Mouse (Mus musculus) bone marrow macrophage, adult 2 months (primary cell): ENCODE measurements at regions not wholly inside any gene's neighbourhood (a gene's known extent, or its start where the extent isn't known, plus 50 kb on each side); places are given as distances from the start of the nearest gene placed in this dataset.

ENCODE experiments used
- CTCF ChIP-seq: IDR thresholded peaks from 2 replicates; pipeline ENCODE4 v1.5.1; 2012; ENCODE audit warnings: low read depth, mild to moderate bottlenecking, low read length, moderate library complexity
- POLR2A ChIP-seq: IDR thresholded peaks from 2 replicates; pipeline ENCODE4 v1.6.1; 2012; ENCODE audit warnings: mild to moderate bottlenecking, low read depth, low read length, borderline replicate concordance

GRCm38 (mm10) chr5:132881170-132881569 is 338.0 kb upstream of the Auts2 start:
- TF ChIP-seq CTCF = no peak
- no peak for TF ChIP-seq POLR2A
